ENCODE assay signal across 30 mouse cellular contexts in the genomic region with DNA sequence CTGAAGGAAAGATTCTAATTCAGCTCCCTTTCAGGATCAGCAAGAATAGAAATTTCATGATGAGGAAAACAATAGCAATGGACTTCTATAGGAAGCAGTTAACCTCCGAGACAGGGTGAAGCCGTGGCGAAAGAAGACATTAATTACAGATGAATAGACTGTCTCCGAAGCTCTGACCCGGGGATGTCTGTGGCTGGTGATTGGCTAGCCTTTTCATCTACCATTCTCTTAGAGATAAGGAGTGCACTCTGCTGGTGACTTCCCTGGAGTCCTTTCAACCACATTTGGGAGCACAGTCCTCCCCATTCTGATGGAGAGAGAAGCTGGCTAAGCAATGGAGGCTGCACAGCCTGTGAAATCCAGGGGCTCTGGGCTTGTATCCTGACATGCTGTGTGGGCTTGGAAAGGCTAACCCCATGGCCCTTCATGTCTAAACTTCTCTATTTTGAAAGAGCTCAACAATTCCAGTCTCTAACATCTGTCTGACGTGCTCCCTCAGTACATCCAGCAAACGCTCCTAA. TPM values are rescaled to one million over a fixed set of nuclear protein-coding genes. Genes with fewer than 3 reads are reported as not detected.
A peak's percentile ranks its signal among the peaks of the same experiment; 100 is the strongest.
DNase-seq lines count a peak whose midpoint lies in the region; ATAC-seq and TF ChIP-seq lines count a peak whose summit lies in the region.
"Had no signal": no experiment of that assay in that cellular context is flagged by ENCODE, and none has a peak within 500 bp of the region (broad histone marks: within the 10 kb centered on the region; RNA-seq: fewer than 3 reads in every experiment).

No protein-coding gene starts in this region.

- no peak overlapping the region for H3K4me3 ChIP-seq in hindbrain, embryonic 10.5 days
- H3K4me3 ChIP-seq in hindbrain, embryonic 13.5 days = no peak overlapping the region
- H3K4me3 ChIP-seq in layer of hippocampus, adult 2 months = no peak overlapping the region
- H3K4me3 ChIP-seq in olfactory bulb, adult 2 months (ENCODE audit: insufficient read depth, low read depth, low read length) = no peak overlapping the region
- H3K4me3 ChIP-seq: embryonic facial prominence, embryonic 10.5 days; embryonic facial prominence, embryonic 15.5 days; heart, adult 2 months; heart, embryonic 13.5 days; hindbrain, embryonic 12.5 days; liver, embryonic 12.5 days had no signal

- no peak for ATAC-seq in hindbrain, embryonic 13.5 days (ENCODE audit: low FRiP score)
- ATAC-seq: activated CD4-positive, CD25-positive, alpha-beta regulatory T cell, adult 4 months; forebrain, embryonic 14.5 days; intestine, postnatal 0 days; liver, embryonic 12.5 days; liver, postnatal 0 days had no signal

- no peaks in the 10 kb centered on the region for H3K36me3 ChIP-seq in hindbrain, embryonic 10.5 days
- H3K36me3 ChIP-seq in hindbrain, embryonic 13.5 days = no peaks in the 10 kb centered on the region
- H3K36me3 ChIP-seq: embryonic facial prominence, embryonic 10.5 days; embryonic facial prominence, embryonic 15.5 days; heart, embryonic 13.5 days; hindbrain, embryonic 12.5 days; liver, embryonic 12.5 days had no signal

- TF ChIP-seq CTCF in layer of hippocampus, adult 2 months (conservative IDR thresholded peaks at IDR 0.05) = no peak
- no peak for TF ChIP-seq CTCF in olfactory bulb, adult 2 months (IDR thresholded peaks at IDR 0.05; ENCODE audit: insufficient read depth, low read depth, low read length)

- H3K9ac ChIP-seq in hindbrain, embryonic 13.5 days = no peak overlapping the region
- H3K9ac ChIP-seq: embryonic facial prominence, embryonic 15.5 days; heart, embryonic 13.5 days; hindbrain, embryonic 12.5 days; liver, embryonic 12.5 days; liver, postnatal 0 days had no signal

- no peak for TF ChIP-seq POLR2A in olfactory bulb, adult 2 months (IDR thresholded peaks at IDR 0.05; ENCODE audit: insufficient read depth, low read depth, low read length)

- H3K4me2 ChIP-seq in hindbrain, embryonic 13.5 days = no peak overlapping the region
- H3K4me2 ChIP-seq: embryonic facial prominence, embryonic 15.5 days; heart, embryonic 13.5 days; hindbrain, embryonic 12.5 days; liver, embryonic 12.5 days had no signal

- H3K4me1 ChIP-seq in hindbrain, embryonic 10.5 days (replicated peaks) = peaks cover 17% of the 10 kb centered on the region
- peaks cover 4% of the 10 kb centered on the region; the same call in 1 of the 2 replicates for H3K4me1 ChIP-seq in hindbrain, embryonic 13.5 days (replicated peaks)
- H3K4me1 ChIP-seq in olfactory bulb, adult 2 months (ENCODE audit: control insufficient read depth, insufficient read depth, low read length) = peaks cover 8% of the 10 kb centered on the region
- H3K4me1 ChIP-seq: embryonic facial prominence, embryonic 15.5 days; liver, embryonic 12.5 days had no signal

- peak; percentile 35 for DNase-seq in hindbrain, embryonic 10.5 days (ENCODE audit: low spot score)
- no peak for DNase-seq in layer of hippocampus, adult 2 months (ENCODE audit: low spot score in 2 of 2)
- no peak for DNase-seq in layer of hippocampus, postnatal 10 days (ENCODE audit: low spot score in 2 of 2)
- peak; percentile 27 for DNase-seq in embryo, embryonic 9.5 days (ENCODE audit: extremely low spot score)
- no peak for DNase-seq in adrenal gland, adult (ENCODE audit: inconsistent age in 2 of 2, low spot score in 1 of 2)
- DNase-seq: adrenal gland, adult 8-10 months; B cell, adult 2 months; cerebellum, adult 9-10 months; cerebellum, postnatal 36 days; gastrocnemius, postnatal 25 days; heart, adult 2 months; liver, postnatal 0 days; lung, postnatal 36 days; midbrain, embryonic 14.5 days; right cerebral cortex, postnatal 14 days; thymus, postnatal 4 days had no signal

- H3K9me3 ChIP-seq in hindbrain, embryonic 10.5 days = no peaks in the 10 kb centered on the region
- no peaks in the 10 kb centered on the region for H3K9me3 ChIP-seq in hindbrain, embryonic 13.5 days
- H3K9me3 ChIP-seq: embryonic facial prominence, embryonic 10.5 days; embryonic facial prominence, embryonic 15.5 days; heart, embryonic 13.5 days; hindbrain, embryonic 12.5 days; liver, embryonic 12.5 days had no signal

- whole genome bisulfite sequencing in hindbrain, embryonic 10.5 days = 48% methylated on average over 7 of the region's 7 CpGs
- 30% methylated on average over 7 of the region's 7 CpGs for WGBS in hindbrain, embryonic 13.5 days
- WGBS in olfactory bulb, adult 2 months = 50% methylated on average over 7 of the region's 7 CpGs

- no peaks in the 10 kb centered on the region for H3K27me3 ChIP-seq in hindbrain, embryonic 10.5 days (ENCODE audit: insufficient read depth, poor library complexity, severe bottlenecking)
- H3K27me3 ChIP-seq in hindbrain, embryonic 13.5 days = no peaks in the 10 kb centered on the region
- H3K27me3 ChIP-seq: CH12.LX; embryonic facial prominence, embryonic 15.5 days; heart, embryonic 13.5 days; hindbrain, embryonic 12.5 days; liver, embryonic 12.5 days had no signal

- H3K27ac ChIP-seq in hindbrain, embryonic 10.5 days = no peak overlapping the region
- H3K27ac ChIP-seq in hindbrain, embryonic 13.5 days = no peak overlapping the region
- H3K27ac ChIP-seq in layer of hippocampus, adult 2 months = peak overlapping the region; percentile 55; the same call in 1 of the 2 replicates
- peak overlapping the region; percentile 96 for H3K27ac ChIP-seq in olfactory bulb, adult 2 months (ENCODE audit: insufficient read depth, low read depth, low read length)
- H3K27ac ChIP-seq: embryonic facial prominence, embryonic 10.5 days; embryonic facial prominence, embryonic 15.5 days; heart, adult 2 months; heart, embryonic 13.5 days; hindbrain, embryonic 12.5 days; liver, embryonic 12.5 days had no signal

RNA-seq across cellular contexts. Expression of a gene that starts 25.6 kb away (rescaled TPM):
- polyA plus RNA-seq in hindbrain, embryonic 10.5 days (2016; fragmentation: Nextera tagmentation; extraction: Ambion mirVana) = 1.4 and 3.3 TPM in 2 replicates
- polyA plus RNA-seq in hindbrain, embryonic 13.5 days (2015; fragmentation: Nextera tagmentation; extraction: Ambion mirVana) = 4.1 and 4.3 TPM in 2 replicates
- 10 to 100 TPM; 83.3 to 90.8 TPM for total RNA-seq in layer of hippocampus, adult 2 months (2021)
- 10 to 100 TPM; 66.2 to 66.8 TPM for total RNA-seq in layer of hippocampus, postnatal 10 days (2021)
- not detected in 2 replicates for polyA plus RNA-seq in olfactory bulb, adult 2 months (2012; ENCODE audit: insufficient read depth, insufficient read length, low replicate concordance, missing spikeins)
- total RNA-seq: CH12.LX; megakaryocyte, adult 5-6 weeks; monocyte, adult 5-6 weeks; neutrophil, adult 5-6 weeks had no signal

Comparison
In these comparisons a context has a peak if more than half of its experiments do, and no peak if none do; other contexts are left out.
1. DNase-seq: peak in hindbrain, embryonic 10.5 days (single experiment) and embryo, embryonic 9.5 days (single experiment); none in layer of hippocampus, adult 2 months (0 of 2), layer of hippocampus, postnatal 10 days (0 of 2) and adrenal gland, adult (0 of 2).
2. H3K27ac ChIP-seq: peak in layer of hippocampus, adult 2 months (single experiment) and olfactory bulb, adult 2 months (single experiment); none in hindbrain, embryonic 10.5 days (single experiment) and hindbrain, embryonic 13.5 days (single experiment).